Mouse (Mus musculus) left cerebral cortex, adult 8-10 months (tissue): Measurements from ENCODE around the gene Rpl19. TPM values are rescaled to one million over a fixed set of nuclear protein-coding genes. Genes with fewer than 3 reads are reported as not detected.
A peak's percentile ranks its signal among the peaks of the same experiment; 100 is the strongest.

Experiments used
- DNase-seq, 2 experiments: peaks; one replicate each; pipeline ENCODE4 v3.0.0; 2022; ENCODE audit warnings: low spot score in 2 of 2
- total RNA-seq, 4 experiments: library from RNA; stranded (reverse); gene quantifications; 2 replicates each; pipeline ENCODE4 v1.2.4; 2022

Rpl19 gene
- total RNA-seq, 4 experiments from 2014 or later, result 564 to 674 (median 627) TPM

DNA sequence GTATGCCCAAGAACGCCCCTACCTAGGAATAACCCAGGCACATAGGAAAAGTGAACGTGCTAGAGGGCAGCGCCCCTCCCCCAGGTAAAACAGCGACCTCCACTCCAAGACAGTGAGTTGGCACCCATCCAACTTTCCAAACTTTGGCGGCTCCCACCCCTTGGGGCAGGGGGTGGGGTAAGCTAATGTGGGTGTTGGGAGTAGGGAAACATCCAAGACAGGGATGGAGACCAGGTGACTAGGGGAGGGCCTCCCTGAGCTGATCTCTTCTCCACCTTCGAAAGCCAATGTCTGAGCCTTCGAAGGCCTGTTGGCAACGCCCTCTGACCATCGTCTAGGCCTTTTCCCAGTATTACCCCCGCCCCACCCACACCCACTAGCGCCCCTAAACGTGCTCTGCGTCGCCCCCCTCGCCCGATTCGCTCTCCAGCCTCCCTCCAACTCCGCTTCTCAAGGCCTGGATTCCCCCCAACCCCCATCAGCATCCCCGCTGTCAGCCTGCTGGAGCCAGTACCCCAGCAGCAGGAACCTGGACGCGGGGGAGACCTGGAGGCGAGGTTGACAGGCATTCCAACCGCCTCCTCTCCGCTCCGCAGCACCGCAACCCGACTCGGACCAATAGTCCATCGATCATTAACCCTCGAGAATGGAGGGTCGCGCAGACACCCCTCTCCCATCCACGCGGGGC is 4.8 kb upstream of the Rpl19 start:
- DNase-seq, result no peak

GRCm38 (mm10) chr11:98022253-98022554 is 4.3 kb upstream of the Rpl19 start:
- DNase-seq, result no peak

GRCm38 (mm10) chr11:98022555-98023371 is 3.7 kb upstream of the Rpl19 start, which contains the start of gene Cacnb1:
Cacnb1 (minus strand) TSS chr11:98023034.
- no peak for DNase-seq

- DNase-seq, result no peak
These were observed 2.0 kb upstream of the Rpl19 start for GRCm38 (mm10) chr11:98024516-98024915.

- no peak for DNase-seq
These were observed 301 bp upstream of the Rpl19 start for GRCm38 (mm10) chr11:98026248-98026569.

DNA sequence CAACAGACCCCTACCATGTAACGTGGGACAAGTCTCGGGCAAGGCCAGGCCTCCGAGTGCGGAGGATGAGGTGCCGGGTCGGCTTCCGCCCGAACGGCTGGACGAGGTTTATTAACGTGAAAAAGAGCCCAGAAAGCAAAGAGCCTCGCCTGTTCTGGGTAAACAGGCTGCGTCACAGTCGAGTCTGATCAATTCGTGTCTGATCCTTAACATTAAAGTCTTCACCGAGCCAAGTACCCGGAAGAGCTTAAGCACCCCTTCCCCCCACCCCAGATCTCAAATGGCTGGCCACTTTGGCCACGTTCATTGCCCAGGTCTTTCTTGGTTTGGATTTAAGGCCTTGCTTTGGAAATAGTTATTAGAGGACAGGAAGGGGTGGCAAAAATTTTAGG is 783 bp downstream of the Rpl19 start:
- no peak for DNase-seq

- DNase-seq, result no peak
These were observed 1.3 kb downstream of the Rpl19 start for GRCm38 (mm10) chr11:98027785-98028184.

- no peak for DNase-seq
These were observed 4.4 kb downstream of the Rpl19 start for GRCm38 (mm10) chr11:98030701-98031442.

DNA sequence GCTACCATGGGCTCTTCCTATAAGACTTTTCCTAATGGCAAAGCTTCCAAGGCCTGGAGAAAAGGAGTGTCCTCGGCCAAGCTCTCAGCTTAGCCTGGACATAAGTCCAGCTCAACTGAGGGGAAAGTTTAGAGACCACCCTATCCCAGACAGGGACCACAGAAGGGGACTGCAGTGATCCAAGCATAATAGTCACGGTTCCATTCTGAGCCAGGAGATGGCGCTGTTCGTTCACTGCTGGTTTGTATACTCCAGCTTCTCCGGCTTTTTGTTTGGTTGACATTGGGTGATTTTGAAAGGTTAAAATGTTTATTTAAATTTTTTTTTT is 4.9 kb downstream of the Rpl19 start:
- DNase-seq, result peak in 1 of 2 experiments; percentile 76

DNA sequence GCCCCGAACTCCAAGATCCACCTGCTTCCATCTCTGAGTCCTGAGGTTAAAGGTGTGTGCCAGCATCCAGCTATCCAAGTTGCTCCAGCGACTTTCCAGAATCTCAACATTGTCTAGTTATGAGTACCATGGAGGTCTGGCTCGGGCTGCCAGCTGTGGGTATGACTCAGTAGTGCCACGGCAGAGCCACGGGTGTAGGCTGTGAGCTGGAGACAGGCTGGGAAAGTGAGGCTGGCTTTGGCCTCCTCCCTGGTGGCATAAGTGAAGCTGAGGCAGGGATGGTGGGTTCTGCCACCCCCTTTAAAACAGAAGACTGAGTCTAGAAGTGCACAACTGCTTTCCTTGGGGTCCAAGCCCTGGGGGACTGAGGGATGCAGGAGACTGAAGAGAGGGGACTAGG is 7.6 kb downstream of the Rpl19 start:
- DNase-seq, result no peak

GRCm38 (mm10) chr11:98034840-98035239 is 8.3 kb downstream of the Rpl19 start:
- DNase-seq, result no peak

DNA sequence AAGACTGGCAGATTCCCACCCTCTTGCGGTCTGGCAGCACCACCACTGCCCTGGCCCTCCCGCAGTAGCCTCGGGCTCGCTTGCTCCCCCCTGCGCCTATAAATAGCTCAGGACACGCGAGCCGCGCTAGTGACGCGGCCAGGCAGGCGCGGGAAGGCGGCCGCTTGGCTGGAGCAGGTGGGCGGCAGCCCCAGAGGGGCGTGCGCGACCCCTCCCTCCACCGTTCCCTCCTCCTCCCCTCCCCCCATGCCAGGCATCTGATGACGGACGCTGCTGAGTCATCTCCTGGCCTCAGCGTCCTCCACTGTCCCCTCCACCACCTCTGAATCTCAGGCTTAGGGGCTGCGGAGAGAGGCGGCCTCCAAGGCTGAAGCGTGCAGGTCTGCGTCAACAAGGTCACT is 9.5 kb downstream of the Rpl19 start:
- DNase-seq, result no peak

GRCm38 (mm10) chr11:98037871-98038270 is 11.4 kb downstream of the Rpl19 start:
- DNase-seq, result peak in 1 of 2 experiments; percentile 87

- no peak for DNase-seq
These were observed 14.5 kb downstream of the Rpl19 start for GRCm38 (mm10) chr11:98040975-98041374.

- DNase-seq, result no peak
These were observed 16.2 kb downstream of the Rpl19 start for GRCm38 (mm10) chr11:98042741-98043140.

- DNase-seq, result no peak
These were observed 17.6 kb downstream of the Rpl19 start for GRCm38 (mm10) chr11:98044074-98044473.

DNA sequence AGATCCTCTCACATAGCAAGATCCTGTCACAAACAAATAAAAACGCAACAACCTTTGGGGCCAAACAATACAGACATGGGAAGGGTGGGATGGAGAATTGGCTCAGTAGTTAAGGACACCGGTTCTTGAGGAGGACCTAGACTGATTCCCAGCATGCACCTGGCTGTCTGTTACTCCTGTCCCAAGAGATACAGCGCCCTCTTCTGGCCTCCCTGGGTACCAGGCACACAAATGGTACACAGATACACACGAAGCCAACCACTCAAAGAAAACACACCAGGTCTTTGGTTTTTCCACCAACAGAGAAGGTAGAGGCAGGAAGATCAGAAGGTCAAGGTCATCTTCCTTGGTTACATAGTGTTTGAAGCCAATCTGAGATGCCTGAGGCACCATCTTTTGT is 19.1 kb downstream of the Rpl19 start:
- no peak for DNase-seq

DNA sequence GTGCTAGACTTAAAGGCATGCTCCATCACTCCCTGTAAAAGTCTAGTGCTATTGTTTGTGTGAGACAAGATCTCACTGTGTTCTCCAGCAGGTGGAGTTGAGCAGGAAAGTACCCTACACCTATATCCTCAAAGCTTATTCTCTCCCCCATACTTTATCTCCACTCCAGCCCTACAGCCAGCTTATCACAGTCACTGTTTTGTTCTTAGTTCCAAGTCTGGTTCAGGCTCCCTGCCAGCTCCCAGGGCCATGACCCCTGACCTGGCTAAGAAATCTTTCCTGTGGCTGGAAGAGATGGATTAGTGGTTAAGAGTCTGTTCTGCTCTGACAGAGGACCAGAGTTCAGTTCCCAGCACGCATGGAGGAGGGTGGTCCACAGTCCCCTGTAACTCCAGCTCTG is 20.0 kb downstream of the Rpl19 start:
- no peak for DNase-seq

GRCm38 (mm10) chr11:98047745-98048144 is 21.2 kb downstream of the Rpl19 start:
- DNase-seq, result no peak

- DNase-seq, result no peak
These were observed 23.4 kb downstream of the Rpl19 start for GRCm38 (mm10) chr11:98049672-98050519.

DNA sequence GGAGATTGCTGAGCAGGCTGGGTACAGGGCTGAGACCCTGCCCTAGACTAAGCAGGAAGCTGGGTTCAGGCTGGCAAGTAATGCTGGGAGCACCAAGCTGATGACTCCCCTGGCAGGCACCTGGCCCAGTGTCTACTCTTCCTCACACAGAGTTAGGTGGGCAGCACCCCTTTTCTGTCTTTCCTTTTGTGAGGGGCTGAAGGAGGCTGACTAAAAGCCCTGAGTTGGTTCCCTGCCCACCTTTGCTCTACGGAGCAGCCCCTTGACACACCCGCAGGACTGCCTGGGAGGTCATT is 24.0 kb downstream of the Rpl19 start:
- DNase-seq, result no peak

GRCm38 (mm10) chr11:98050940-98051339 is 24.4 kb downstream of the Rpl19 start:
- DNase-seq, result no peak
